Mouse (Mus musculus) heart, postnatal 10 days (tissue): ENCODE results near the gene Thrb. TPM values are rescaled to one million over a fixed set of nuclear protein-coding genes. Genes with fewer than 3 reads are reported as not detected.

Experiments used
- DNase-seq, 2 experiments: peaks; one replicate each; pipeline ENCODE4 v3.0.0; 2021
- intact Hi-C: fragments of 180-260 bp; cut with DNase I; formaldehyde crosslinking; loops from one replicate; pipeline ENCODE4 v1.15.1; 2025
- total RNA-seq, 2 experiments: library from RNA; stranded (reverse); gene quantifications; 2 replicates each; pipeline ENCODE4 v1.2.3; 2021

The Thrb gene
- total RNA-seq, 2 experiments from 2014 or later: 8.6 to 10.9 TPM

DNA sequence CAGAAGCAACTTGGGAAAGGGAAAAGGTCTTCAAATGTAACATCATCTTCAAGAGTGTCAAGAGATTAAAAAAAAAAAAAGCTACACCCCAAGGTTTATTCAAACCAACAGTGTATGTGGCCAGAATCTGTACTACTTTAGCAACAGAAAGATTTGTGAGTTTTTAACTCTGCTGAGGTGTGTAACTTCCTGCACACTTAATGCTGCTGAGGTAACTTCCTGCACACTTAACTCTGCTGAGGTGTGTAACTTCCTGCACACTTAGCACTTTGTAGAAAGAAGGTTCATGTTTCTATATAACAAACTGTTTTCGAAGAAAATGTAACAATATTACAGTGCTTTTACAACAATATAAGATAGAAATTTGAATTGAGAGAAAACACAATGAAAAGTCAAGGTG, 343.6 kb downstream of the Thrb start:
- intact Hi-C loops: no loop called here

GRCm38 (mm10) chr14:18008524-18008923, 348.5 kb downstream of the Thrb start:
- DNase-seq: no peak
- intact Hi-C loops: no loop called here

More for the DNA sequence above, 343.6 kb downstream of the Thrb start:
- no peak for DNase-seq

- intact Hi-C loops: no loop called here
- DNase-seq: no peak
Measured at GRCm38 (mm10) chr14:18016604-18017003, 356.5 kb downstream of the Thrb start.

GRCm38 (mm10) chr14:18020128-18020527, 360.1 kb downstream of the Thrb start:
- intact Hi-C loops: no loop called here
- no peak for DNase-seq

DNA sequence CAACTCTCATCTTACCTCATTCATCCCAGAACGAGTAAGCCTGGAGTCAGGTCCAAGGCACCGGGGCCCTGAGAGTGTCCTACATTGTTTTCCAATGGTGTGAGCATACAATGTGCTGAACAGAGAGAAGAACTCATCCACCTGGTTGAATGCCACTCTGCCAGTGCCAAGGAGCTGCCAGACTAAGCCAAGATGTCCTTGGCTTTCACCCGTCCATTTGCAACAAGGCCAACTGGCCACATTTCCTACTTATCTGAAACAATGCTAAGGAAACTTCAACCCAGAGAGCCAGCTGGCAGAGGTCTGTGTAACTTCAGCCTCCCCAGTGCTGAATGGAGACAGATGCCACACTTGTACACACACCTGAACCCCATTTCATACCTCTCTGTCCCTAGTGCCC, 360.6 kb downstream of the Thrb start:
- intact Hi-C loops: no loop called here
- DNase-seq: peak; percentile 30 to 35

DNA sequence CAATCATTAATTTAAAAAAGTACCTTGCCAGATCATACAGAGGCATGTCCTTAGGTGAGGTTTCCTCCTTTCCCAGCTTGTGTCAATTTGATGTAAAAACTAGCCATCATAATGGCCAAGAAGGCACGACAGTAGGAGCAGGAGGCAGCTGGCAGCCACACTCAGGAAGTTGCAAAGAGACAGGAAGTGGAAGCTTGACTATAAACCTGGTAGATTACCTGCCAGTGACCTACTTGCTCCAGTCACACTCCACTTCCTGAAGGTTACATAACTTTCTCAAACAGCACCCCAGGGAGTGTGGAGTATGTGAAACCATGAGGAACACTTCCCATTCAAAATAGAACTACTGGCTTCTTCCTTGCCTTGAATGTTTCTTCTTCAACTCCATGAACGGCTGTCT, 361.7 kb downstream of the Thrb start:
- no peak for DNase-seq
- intact Hi-C loops: no loop called here

GRCm38 (mm10) chr14:18022351-18022750, 362.3 kb downstream of the Thrb start:
- no peak for DNase-seq
- intact Hi-C loops: no loop called here

GRCm38 (mm10) chr14:18027867-18028266, 367.8 kb downstream of the Thrb start:
- DNase-seq: no peak
- intact Hi-C loops: no loop called here

DNA sequence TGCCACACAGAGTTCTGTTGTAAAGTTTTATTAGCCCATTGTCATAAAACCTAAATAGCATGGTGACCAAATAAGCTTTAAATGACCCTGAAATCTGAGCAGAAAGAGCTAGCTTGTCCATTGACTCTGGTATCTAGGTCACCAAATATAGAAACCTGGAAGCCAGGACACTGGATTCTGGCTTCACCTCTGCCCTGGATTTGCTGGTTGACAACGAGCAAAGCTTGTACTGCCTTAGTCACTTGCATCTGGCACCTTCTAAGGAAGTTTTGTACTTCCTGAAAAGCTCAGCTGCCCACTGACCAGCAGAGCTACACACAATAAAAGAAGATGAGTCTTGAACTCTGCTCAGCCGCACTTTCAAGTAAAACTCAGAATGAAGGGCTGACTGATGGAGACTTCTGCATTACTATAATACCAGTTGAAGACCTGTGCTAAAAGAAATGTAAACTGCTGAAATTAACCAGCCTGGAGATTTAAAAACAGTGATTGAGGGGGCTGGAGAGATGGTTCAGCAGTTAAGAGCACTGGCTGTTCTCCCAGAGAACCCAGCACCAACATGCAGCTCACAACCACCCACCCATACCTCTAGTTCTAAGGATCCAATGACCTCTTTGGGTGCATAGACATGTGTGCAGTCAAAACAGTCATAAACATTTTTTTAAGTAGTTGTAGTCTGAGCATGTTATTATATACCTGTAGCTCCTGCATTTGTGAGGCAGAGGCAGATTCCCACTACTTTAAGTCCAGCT, 369.3 kb downstream of the Thrb start:
- peak; percentile 20 to 38 for DNase-seq
- intact Hi-C loops: no loop called here

- intact Hi-C loops: no loop called here
- DNase-seq: no peak
Measured at GRCm38 (mm10) chr14:18031941-18032340, 371.9 kb downstream of the Thrb start.

GRCm38 (mm10) chr14:18036573-18036972, 376.5 kb downstream of the Thrb start:
- intact Hi-C loops: no loop called here
- DNase-seq: no peak

- peak in 1 of 2 experiments; percentile 3 for DNase-seq
- intact Hi-C loops: no loop called here
Measured at GRCm38 (mm10) chr14:18062082-18062772, 402.2 kb downstream of the Thrb start.
